Mouse (Mus musculus) forebrain, postnatal 0 days (tissue): ENCODE measurements around the gene Midn. TPM values are rescaled to one million over a fixed set of nuclear protein-coding genes. Genes with fewer than 3 reads are reported as not detected.

Experiments
- ATAC-seq: fragments of 200-750 bp; cut with Nextera tagmentation; 2 replicates; pipeline ENCODE4 v1.8.0; 2017; ENCODE audit warnings: mild to moderate bottlenecking, moderate library complexity
- DNase-seq: peaks from one replicate; pipeline ENCODE4 v3.0.0-alpha.2; 2015
- H3K27ac ChIP-seq: fragments of 300-500 bp; sonication (generic); 2 replicates; pipeline ENCODE4 v1.5.1; 2014; ENCODE audit warnings: low read depth, mild to moderate bottlenecking, antibody characterized with exemption, low read length, moderate library complexity, mixed read lengths
- H3K27me3 ChIP-seq: fragments of 300-500 bp; sonication (generic); 2 replicates; pipeline ENCODE4 v1.6.1; 2014; ENCODE audit warnings: mild to moderate bottlenecking, low read length, mixed read lengths; ENCODE audit not compliant: insufficient read depth
- H3K36me3 ChIP-seq: fragments of 300-500 bp; sonication (generic); 2 replicates; pipeline ENCODE4 v1.6.1; 2014; ENCODE audit warnings: mild to moderate bottlenecking, moderate library complexity; ENCODE audit not compliant: insufficient read depth
- H3K4me1 ChIP-seq: fragments of 300-500 bp; sonication (generic); 2 replicates; pipeline ENCODE4 v1.6.1; 2014; ENCODE audit warnings: antibody characterized with exemption; ENCODE audit not compliant: insufficient read depth
- H3K4me2 ChIP-seq: fragments of 300-500 bp; sonication (generic); 2 replicates; pipeline ENCODE4 v1.6.1; 2014; ENCODE audit warnings: low read depth, mild to moderate bottlenecking, moderate library complexity
- H3K4me3 ChIP-seq: fragments of 300-500 bp; sonication (generic); 2 replicates; pipeline ENCODE4 v1.5.1; 2014; ENCODE audit warnings: low read depth, low read length, mixed read lengths
- H3K9ac ChIP-seq: fragments of 300-500 bp; sonication (generic); 2 replicates; pipeline ENCODE4 v1.6.1; 2014; ENCODE audit warnings: mild to moderate bottlenecking
- H3K9me3 ChIP-seq: fragments of 300-500 bp; sonication (generic); 2 replicates; pipeline ENCODE4 v1.6.1; 2016; ENCODE audit warnings: low read length
- CTCF ChIP-seq: sonication (generic); IDR thresholded peaks from 2 replicates; pipeline ENCODE4 v1.5.1; 2016; ENCODE audit warnings: antibody characterized with exemption, control low read depth, low read depth
- WGBS: fragments of 180-500 bp; shearing (Covaris S2); extraction: QIAGEN DNeasy Blood & Tissue Kit; methylation state at CpG from one replicate; pipeline ENCODE4 v1.1.7; 2014; 5-methylcytosine and 5-hydroxymethylcytosine counted together
- polyA plus RNA-seq: library from polyadenylated mRNA; unstranded; fragments of >200 nt; fragmentation: Nextera tagmentation; extraction: Ambion mirVana; gene quantifications from 2 replicates; pipeline ENCODE4 v1.2.1, GENCODE M21; 2015
- total RNA-seq: library from RNA; depleted of rRNA; stranded (reverse); fragments of >200 nt; gene quantifications from 2 replicates; pipeline ENCODE4 v1.2.3, GENCODE M21; 2014

The Midn gene
- total and polyA plus RNA-seq, 2 experiments from 2014 or later: 19.3 to 120 TPM

DNA sequence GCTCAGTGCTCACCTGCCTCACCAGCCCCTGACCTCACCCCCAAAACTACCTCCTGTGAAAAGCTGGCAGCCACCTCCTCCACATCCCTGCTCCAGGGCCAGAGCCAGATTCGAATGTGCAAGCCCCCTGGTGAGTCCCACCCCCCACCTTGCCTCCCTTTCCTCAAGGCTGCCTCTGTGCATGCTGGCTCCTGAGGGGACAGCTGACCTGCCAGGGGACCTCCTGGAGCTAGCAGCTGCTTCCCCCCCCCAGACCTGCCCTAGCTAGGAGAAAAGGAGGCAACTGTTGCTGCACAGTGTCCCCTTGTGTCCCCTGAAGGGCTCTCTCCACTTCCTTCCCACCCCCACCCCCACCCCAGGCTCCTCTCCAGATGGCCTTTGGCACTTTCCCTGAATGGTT lies 7.2 kb downstream of the Midn start:
- DNase-seq: no peak
- Histone ChIP-seq H3K4me1 (peaks cover 20% of the 10 kb centered on the region), H3K27me3 (no peaks in the 10 kb centered on the region), H3K9me3 (no peaks in the 10 kb centered on the region), H3K36me3 (peaks cover 50% of the 10 kb centered on the region), H3K27ac (peak overlapping the region; percentile 9; the same call in 1 of the 2 replicates), H3K4me2 (no peak overlapping the region), H3K9ac (no peak overlapping the region), H3K4me3 (no peak overlapping the region)
- no peak for TF ChIP-seq CTCF
- ATAC-seq: no peak
- WGBS: 44% methylated on average over 1 of the region's 1 CpGs

DNA sequence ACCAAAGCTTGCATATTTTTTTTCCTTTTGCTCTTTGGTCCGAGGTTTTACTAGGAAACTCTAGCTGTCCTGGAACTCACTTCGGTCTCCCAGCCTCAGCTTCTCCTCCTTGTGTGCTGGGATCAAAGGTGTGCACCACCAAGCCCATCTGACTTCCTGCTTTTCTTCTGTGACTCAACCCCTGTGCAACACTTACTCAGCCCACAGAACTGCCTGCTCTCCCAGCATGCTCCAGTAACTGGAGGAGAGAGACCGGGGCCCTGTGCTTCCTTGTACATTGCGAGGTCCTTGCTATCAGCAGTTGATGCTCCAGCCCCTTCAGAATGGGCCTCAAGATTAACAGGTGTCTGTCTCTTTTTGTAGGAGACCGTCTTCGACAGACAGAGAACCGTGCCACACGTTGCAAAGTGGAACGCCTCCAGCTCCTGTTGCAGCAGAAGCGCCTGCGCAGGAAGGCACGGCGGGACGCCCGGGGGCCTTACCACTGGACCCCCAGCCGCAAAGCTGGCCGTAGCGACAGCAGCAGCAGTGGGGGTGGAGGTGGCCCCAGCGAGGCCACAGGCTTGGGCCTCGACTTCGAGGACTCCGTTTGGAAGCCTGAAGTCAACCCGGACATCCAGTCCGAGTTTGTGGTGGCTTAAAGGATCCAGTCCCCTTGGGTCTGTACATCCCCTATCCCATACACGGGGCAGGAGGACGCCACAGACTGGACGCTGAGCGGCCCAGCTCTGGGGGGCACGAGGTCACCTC lies 8.1 kb downstream of the Midn start:
- Histone ChIP-seq H3K36me3 (peaks cover 50% of the 10 kb centered on the region), H3K9me3 (no peaks in the 10 kb centered on the region), H3K27me3 (no peaks in the 10 kb centered on the region), H3K27ac (peak overlapping the region; percentile 87), H3K9ac (no peak overlapping the region), H3K4me2 (no peak overlapping the region), H3K4me1 (peaks cover 27% of the 10 kb centered on the region), H3K4me3 (no peak overlapping the region)
- 82% methylated on average over 29 of the region's 29 CpGs for WGBS
- no peak for ATAC-seq
- TF ChIP-seq CTCF: no peak
- no peak for DNase-seq

DNA sequence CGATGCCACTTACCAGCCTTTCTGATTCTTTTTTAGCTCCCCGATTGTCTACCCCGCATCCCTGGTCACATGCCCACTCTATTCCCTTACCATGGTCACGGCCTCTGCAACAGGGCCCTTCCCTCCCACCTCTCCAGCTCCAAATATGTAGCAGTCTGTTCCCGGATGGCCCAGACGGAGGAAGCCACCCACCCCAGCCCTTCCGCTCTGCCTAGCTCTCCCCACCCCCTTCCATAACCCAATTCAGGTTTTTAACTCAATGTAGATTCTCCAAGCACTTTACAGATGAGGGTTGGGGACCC lies 8.6 kb downstream of the Midn start:
- DNase-seq (no peak), ATAC-seq (no peak)
- Histone ChIP-seq H3K9me3 (no peaks in the 10 kb centered on the region), H3K27ac (peak overlapping the region; percentile 87), H3K36me3 (peaks cover 50% of the 10 kb centered on the region), H3K4me2 (no peak overlapping the region), H3K4me1 (peaks cover 24% of the 10 kb centered on the region), H3K9ac (no peak overlapping the region), H3K4me3 (no peak overlapping the region), H3K27me3 (no peaks in the 10 kb centered on the region)
- TF ChIP-seq CTCF: no peak
- WGBS: 48% methylated on average over 7 of the region's 7 CpGs

DNA sequence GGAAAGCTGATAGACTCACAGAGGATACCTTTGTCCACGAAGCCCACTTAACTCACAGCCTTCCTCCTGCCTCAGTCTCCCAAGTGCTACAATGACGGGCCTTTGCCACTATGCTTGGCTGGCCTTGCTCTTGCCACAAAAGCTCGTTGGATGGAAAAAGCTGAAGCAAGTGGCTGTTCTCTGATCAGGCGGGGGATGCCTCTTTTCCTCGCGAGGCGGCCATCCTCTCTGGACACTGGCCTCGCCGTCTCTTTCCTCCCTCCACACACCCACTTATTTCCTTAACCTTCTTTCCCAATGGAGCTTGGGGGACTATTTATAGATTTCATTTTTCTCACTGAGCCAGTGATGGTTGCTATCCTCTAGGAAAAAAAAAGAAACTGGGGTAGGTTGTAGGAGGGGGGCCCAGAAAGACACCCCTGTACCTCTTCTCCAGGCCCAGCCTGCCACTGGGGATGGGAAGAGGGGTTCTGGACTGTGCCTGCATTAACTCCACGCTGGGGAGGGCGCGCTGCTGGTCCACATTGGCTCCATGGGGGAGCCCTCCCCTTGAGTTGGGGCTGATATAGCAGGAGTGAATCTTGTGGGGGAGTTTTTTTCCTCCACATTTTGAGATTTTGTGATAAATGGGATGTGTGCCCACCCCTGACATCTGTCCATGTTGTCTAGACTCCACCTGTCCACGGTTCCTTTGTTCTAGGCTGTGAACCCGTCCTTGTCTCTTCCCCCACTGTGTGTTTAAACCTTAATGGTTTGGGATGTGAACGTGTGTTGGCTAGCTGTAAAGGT lies 9.3 kb downstream of the Midn start:
- Histone ChIP-seq H3K4me3 (no peak overlapping the region), H3K27me3 (no peaks in the 10 kb centered on the region), H3K4me2 (no peak overlapping the region), H3K36me3 (peaks cover 50% of the 10 kb centered on the region), H3K27ac (peak overlapping the region; percentile 87), H3K9me3 (no peaks in the 10 kb centered on the region), H3K9ac (peak overlapping the region; percentile 18; the same call in 1 of the 2 replicates), H3K4me1 (peaks cover 18% of the 10 kb centered on the region)
- no peak for TF ChIP-seq CTCF
- DNase-seq (peak; percentile 32), ATAC-seq (no peak)
- 45% methylated on average over 15 of the region's 15 CpGs for WGBS

DNA sequence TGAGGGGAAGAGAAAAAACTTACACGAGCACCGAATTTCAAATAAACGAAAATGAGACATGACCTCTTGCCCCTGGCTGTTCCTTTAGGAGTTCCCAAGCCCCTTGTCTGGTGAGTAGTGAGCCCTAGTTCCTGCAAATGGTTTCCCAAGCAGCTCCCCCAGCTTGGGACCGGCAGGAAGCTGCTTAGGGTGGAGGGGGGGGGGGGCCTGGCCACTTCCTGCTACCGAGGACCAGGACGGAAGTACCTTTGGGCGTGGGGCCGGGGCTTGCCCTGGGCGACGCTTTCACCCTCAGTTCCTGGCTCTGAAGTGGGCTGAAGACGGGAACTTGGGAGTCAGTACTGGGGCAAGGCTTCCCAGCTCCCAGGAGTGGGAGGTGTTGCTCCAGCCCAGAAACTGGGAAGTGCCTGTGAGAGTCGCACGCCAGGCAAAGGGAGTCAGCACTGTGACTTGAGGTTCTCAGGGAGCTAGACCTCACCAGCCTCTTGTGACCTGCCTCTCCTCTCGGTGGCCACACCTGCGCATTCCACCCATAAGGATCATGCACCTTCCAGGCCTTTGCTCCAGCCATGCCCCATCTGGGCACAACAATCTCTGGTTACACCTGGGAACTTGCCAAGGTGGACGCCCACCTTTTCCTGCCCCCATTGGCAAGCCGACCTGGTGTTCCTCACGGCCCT lies 10.4 kb downstream of the Midn start:
- ATAC-seq: no peak
- H3K9ac ChIP-seq: peak overlapping the region; percentile 47; the same call in 1 of the 2 replicates
- no peaks in the 10 kb centered on the region for H3K27me3 ChIP-seq
- 15% methylated on average over 18 of the region's 18 CpGs for WGBS
- 0 out of 2 replicates have a peak overlapping the region, but pooled peaks have one; percentile 80 for H3K4me2 ChIP-seq
- no peak for TF ChIP-seq CTCF
- H3K36me3 ChIP-seq: peaks cover 42% of the 10 kb centered on the region
- no peaks in the 10 kb centered on the region for H3K9me3 ChIP-seq
- DNase-seq: peak; percentile 53
- H3K4me1 ChIP-seq: peaks cover 9% of the 10 kb centered on the region
- H3K27ac ChIP-seq: peak overlapping the region; percentile 87
- no peak overlapping the region for H3K4me3 ChIP-seq

DNA sequence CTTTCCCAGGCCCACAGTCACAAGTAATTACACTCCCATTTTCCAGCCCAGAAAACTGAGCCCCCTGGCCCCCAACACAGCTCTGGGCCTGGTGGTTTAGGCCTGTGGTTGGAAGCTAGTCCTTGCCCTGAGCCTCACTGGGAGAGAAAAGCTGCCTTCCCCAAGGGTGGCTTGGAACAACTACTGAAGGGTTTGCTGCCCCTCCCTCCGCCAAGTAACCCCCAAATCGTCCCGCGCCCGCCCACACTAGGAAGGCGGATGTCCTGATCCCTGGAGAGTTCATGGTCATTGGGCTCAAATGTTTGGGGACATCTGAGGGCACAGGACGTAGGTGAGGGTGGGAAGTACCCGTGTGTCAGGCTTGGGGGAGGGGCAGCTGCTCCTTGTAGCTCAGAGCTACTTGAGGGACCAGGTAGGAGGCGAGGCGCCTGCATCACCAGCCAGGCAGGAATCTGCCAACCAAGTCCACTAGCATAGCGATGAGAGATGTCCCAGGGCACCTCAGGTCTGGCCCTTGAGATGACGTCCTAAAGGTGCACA lies 11.0 kb downstream of the Midn start:
- WGBS: 7% methylated on average over 12 of the region's 12 CpGs
- peak; percentile 8; the same call in 1 of the 2 replicates for ATAC-seq

More for the DNA sequence above, 11.0 kb downstream of the Midn start:
- peaks cover 9% of the 10 kb centered on the region for H3K4me1 ChIP-seq
- H3K9ac ChIP-seq: peak overlapping the region; percentile 47
- no peaks in the 10 kb centered on the region for H3K27me3 ChIP-seq
- peak overlapping the region; percentile 80 for H3K4me2 ChIP-seq
- DNase-seq: no peak
- TF ChIP-seq CTCF: no peak
- peak overlapping the region; percentile 29 for H3K4me3 ChIP-seq
- peaks cover 36% of the 10 kb centered on the region for H3K36me3 ChIP-seq
- H3K9me3 ChIP-seq: no peaks in the 10 kb centered on the region
- H3K27ac ChIP-seq: peak overlapping the region; percentile 87
